Mouse (Mus musculus) adipocyte (in vitro differentiated cells): ENCODE results near the gene Slx1b.
"Not testable (repeated sequence)": the region's sequence is repeated elsewhere in the genome, so short reads cannot be mapped to it uniquely, and the experiment has no call there.

Experiments used
- DNase-seq: peaks from one replicate; pipeline ENCODE4 v3.0.0-alpha.2; 2016; ENCODE audit warnings: low spot score

Slx1b gene

DNA sequence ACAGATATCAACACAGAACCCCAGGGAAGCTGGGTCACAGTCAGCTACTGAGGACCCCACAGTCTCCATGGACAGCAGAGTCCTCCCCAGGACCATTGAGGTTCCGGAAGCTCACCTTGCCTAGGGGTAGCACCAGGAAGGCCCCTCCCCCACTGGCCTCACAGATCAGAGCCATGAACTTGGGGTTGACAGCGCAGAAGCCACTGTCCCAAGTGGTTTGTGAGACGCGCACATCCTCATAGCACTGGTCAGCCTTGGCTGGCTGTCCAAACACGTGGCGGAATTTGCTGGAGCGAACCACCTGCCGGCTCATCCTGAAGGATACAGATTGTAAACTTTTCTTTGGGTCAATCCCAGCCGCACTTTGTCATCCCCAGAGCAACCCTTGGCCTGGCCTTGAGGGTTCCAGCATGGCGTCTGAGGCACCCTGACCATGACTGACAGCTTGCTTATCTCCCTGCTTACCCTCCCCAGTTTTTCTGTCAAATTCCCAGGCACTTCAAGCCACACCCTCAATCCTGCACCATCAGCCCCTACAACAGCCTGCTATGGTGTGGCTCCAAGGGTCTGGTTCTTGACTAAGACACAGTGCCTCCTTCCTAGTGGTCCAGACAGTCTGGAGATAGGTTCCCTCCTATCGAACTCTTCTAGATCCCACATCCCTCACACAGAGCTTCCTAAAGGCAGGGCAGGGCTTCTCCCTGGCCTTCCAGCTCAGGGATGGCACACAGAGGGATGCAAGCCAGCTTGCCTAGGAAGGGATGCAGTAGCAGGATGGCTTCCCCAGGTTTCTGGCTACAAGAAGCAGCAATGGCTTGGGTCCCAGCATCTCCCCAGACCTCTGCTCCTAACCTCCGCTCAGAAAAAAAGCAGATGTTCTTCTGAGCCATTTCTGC, 7.5 kb upstream of the Slx1b start:
- DNase-seq: no peak

DNA sequence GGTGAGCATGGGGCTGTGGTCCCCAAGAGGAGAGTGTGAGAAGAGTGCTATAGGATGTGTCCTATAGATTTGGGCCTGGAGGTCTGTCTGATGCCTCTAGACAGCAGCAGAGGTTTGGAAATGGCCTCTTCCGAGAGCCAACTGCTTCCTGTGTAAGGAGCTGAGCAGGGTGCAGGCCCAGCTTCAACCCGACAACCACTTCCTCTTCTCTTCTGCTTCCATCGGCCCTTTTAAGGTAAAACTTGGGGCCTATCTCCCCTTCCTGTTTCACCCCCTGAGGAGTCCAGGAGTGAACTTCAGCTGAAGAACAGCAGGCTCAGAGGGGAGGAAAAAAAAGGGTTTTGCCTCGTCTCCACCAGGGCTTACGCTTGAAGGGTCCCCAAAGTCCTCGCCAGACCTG, 6.8 kb upstream of the Slx1b start:
- no peak for DNase-seq

- DNase-seq: no peak
Observed at GRCm38 (mm10) chr7:126701559-126702357, 6.2 kb upstream of the Slx1b start.

- peak; percentile 66 for DNase-seq
Observed at GRCm38 (mm10) chr7:126701070-126701469, 5.5 kb upstream of the Slx1b start.

- no peak for DNase-seq
Observed at GRCm38 (mm10) chr7:126700063-126701015, 4.8 kb upstream of the Slx1b start.

- DNase-seq: no peak
Observed at GRCm38 (mm10) chr7:126697838-126698237, 2.3 kb upstream of the Slx1b start.

DNA sequence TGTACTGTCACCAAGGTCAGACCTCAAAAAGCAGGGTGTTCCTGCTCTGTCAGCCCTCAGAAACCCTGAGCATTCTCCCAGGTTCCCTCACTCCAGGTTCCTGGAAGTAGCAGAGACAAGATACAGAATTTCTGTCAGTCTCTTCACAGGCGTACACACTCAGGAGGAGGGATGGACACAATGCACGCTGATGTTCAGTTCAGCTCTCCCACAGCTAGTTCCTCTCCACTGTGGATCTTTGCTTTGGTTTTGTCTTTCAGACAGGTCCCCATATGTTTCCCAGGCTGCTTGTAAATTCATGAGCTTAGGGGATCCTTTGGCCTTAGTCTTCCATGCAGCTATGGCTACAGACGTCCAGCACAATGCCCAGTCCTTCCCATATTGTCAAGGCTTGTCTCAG, 1.3 kb upstream of the Slx1b start:
- no peak for DNase-seq

DNA sequence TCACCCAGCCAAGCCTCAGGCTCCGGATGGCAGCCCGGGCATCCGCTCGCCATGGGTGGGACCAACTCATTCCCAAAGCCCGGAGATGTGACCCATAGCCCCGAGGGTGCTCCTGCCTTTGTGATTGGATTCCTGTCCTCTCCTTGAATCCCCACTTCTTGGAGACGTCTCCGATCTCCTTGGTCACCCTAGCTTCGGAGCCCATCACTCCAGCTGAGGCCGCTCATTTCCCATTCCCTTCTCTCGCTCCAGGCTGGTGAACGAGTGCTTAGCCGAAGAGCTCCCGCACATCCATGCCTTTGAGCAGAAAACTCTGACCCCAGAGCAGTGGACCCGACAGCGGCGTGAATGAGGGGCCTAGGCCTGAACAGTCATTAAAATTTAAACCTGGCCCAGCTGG, 719 bp upstream of the Slx1b start:
- DNase-seq: no peak

- DNase-seq: peak; percentile 72
Observed at GRCm38 (mm10) chr7:126695210-126695611, 373 bp downstream of the Slx1b start, which contains the start of gene Bola2. TSS of gene Bola2 (plus strand) at chr7:126695401.

GRCm38 (mm10) chr7:126694441-126695051, 1.0 kb downstream of the Slx1b start:
- no peak for DNase-seq

DNA sequence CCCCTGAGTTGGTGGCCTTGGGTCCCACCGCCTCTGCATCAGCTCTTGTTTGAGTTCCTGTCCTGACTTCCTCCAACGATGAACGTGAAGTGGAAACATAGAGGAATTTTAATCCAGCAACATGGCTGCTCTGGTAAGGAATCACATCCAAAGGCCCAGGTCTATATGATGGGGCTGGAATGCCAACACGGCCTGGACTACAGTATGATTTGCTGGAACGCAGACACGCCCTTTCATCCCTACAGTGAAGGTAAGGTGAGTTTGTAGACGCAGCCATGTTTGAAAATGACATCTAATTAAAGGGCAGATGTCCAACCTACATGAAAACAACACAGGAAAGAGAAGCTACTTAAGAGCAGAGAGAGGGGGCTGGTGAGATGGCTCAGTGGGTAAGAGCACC, 1.8 kb downstream of the Slx1b start:
- no peak for DNase-seq

DNA sequence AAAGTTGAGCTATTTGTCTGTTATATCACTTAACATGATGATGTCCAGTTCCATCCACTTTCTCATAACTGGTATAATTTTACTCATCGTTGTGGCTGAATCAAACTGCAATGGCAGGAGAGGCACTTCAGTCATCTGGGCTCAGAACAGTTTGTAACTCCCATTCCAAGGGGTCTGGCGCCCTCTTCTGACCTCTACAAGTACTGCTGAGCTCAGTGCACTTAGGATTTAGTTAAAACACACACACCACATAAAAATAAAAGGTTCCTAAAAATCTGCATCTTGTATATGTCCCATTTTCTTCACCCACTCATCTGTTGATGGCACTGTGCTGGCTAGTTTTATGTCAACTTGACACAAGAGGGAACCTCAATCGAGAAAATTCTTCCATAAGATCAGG, 2.3 kb downstream of the Slx1b start:
- DNase-seq: peak; percentile 90

GRCm38 (mm10) chr7:126692426-126692825, 3.2 kb downstream of the Slx1b start:
- DNase-seq: no peak

GRCm38 (mm10) chr7:126691676-126692075, 3.9 kb downstream of the Slx1b start:
- DNase-seq: no peak

DNA sequence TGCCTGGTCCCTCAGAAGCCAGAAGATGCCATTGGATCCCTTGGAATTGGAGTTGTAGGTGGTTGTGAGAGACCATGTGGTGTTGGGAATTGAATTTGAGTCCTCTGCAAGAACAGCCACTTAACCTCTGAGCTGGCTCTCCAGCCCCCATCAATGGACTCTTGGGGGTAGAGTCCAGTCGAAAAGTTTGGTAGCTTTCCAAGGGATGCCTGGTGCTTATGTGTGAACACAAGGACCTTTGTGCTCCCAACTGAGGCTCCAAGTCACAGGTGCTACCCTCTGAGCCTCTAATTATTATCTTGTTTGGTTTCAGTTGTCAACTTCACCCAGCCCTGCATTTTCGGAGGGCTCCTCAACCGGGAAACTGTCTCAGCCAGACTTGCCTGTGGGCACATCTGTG, 4.8 kb downstream of the Slx1b start:
- DNase-seq: no peak

DNA sequence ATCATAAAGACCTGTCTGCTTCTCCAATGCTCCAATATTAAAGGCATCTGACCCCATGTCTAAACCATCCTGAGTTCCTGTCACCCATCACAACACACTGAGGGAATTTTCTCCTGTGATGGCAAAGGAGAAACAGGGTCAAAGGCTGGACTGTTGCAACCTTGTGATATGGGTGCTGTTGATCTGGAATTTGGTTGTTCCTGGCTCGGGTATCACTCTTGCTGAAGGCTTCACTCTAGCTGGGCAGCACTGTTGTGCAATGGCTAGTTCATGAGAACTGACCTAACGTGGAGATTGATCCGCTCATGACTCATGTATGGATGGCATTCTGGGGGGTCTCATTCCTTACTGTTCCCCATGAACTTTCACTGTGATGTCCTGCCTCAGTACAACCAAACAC, 6.6 kb downstream of the Slx1b start:
- no peak for DNase-seq

- not testable (repeated sequence) for DNase-seq
Observed at GRCm38 (mm10) chr7:126688156-126688555, 7.4 kb downstream of the Slx1b start.

DNA sequence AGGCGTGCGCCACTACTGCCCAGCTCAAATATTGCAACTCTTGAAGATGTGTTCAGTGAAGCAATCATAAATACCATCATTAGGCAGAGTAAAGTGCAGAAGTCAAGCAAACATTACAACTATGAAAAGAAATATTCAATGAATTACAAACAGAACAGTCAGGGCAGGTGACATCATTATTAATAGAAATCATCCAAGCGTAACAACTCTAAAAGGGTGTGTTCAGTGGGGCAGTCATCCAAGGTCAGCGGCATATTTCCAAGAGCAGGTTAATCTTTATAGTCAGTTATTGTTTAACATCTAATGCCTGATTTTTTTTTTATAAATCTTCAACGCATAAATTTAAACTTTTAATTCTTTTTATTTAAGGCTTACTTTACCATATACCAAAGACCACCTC, 14.4 kb downstream of the Slx1b start:
- no peak for DNase-seq

DNA sequence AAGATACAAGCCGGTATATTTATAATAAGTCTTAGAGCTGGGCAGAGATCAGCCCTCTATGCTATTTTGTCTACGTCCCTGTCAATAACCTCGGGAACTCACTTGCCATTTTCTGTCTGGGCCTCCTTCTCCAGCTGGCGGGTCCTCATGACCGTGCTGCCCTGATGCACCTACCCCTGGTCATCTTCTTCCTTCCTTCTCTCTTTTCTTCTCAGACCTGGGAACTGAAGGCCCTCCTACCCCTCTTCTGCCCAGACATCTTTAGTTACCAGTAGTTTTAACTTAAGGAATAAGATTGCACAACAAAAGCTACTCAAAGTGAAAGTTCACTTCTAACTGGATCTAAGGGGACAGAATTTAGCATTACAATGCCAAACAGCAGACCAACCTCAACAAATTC, 15.9 kb downstream of the Slx1b start:
- peak; percentile 46 for DNase-seq

GRCm38 (mm10) chr7:126678545-126679341, 16.8 kb downstream of the Slx1b start:
- peak; percentile 76 for DNase-seq
